Mouse (Mus musculus) adipocyte (in vitro differentiated cells): ENCODE measurements around the gene Gm45711.

ENCODE experiments used
- DNase-seq: peaks from one replicate; pipeline ENCODE4 v3.0.0-alpha.2; 2016; ENCODE audit warnings: low spot score

The Gm45711 gene

GRCm38 (mm10) chr8:104242038-104242644 lies 67.7 kb downstream of the Gm45711 start:
- no peak for DNase-seq

- DNase-seq = no peak
These were observed 70.4 kb downstream of the Gm45711 start for GRCm38 (mm10) chr8:104239418-104239861.

- DNase-seq = no peak
These were observed 75.3 kb downstream of the Gm45711 start for GRCm38 (mm10) chr8:104234573-104234972.

- DNase-seq = no peak
These were observed 77.0 kb downstream of the Gm45711 start for GRCm38 (mm10) chr8:104232919-104233318.

- no peak for DNase-seq
These were observed 77.8 kb downstream of the Gm45711 start for GRCm38 (mm10) chr8:104232039-104232438.
